14 mouse cellular contexts compared by ENCODE assay signal in the genomic region with DNA sequence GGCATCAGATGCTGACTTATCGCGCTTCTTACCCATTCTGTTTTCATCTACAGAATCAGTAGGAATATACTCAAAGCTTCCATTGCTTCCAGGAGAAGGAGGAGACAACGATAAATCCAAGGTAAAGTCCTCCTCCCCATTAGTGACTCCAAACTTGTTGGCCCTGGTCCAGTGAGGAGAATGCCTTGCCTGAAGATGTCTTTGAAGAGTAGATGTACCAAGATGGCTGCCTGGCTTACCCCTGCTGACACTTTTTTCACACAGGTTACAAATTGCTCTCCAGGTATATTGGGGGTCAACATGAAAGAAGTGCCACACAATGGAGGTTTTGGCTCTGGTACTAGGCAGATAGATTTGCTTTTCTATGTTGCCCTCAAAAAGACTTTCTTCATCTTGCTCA. TPM values are rescaled to one million over a fixed set of nuclear protein-coding genes. Genes with fewer than 3 reads are reported as not detected.
DNase-seq lines count a peak whose midpoint lies in the region; ATAC-seq and TF ChIP-seq lines count a peak whose summit lies in the region.
"Had no signal": no experiment of that assay in that cellular context is flagged by ENCODE, and none has a peak within 500 bp of the region (broad histone marks: within the 10 kb centered on the region; RNA-seq: fewer than 3 reads in every experiment).

No protein-coding gene starts in this region.

- H3K9ac ChIP-seq in heart, embryonic 11.5 days (ENCODE audit: low read depth, low read length) = no peak overlapping the region
- no peak overlapping the region for H3K9ac ChIP-seq in liver, embryonic 13.5 days
- H3K9ac ChIP-seq in embryonic facial prominence, embryonic 14.5 days (ENCODE audit: low read depth, low read length) = no peak overlapping the region; the same call in 1 of the 2 replicates
- H3K9ac ChIP-seq: limb, embryonic 15.5 days had no signal

- peaks cover 7% of the 10 kb centered on the region for H3K36me3 ChIP-seq in heart, embryonic 11.5 days (ENCODE audit: control insufficient read depth, insufficient read depth, low read length)
- H3K36me3 ChIP-seq in liver, embryonic 13.5 days = peaks cover 42% of the 10 kb centered on the region
- H3K36me3 ChIP-seq in embryonic facial prominence, embryonic 14.5 days (ENCODE audit: control insufficient read depth, insufficient read depth, low read length) = peaks cover 39% of the 10 kb centered on the region
- H3K36me3 ChIP-seq in myocyte (ENCODE audit: control insufficient read depth, insufficient read depth) = peaks cover 26% of the 10 kb centered on the region

- H3K9me3 ChIP-seq in heart, embryonic 11.5 days (replicated peaks; ENCODE audit: control insufficient read depth, low read length) = no peaks in the 10 kb centered on the region
- no peaks in the 10 kb centered on the region for H3K9me3 ChIP-seq in liver, embryonic 13.5 days (replicated peaks)
- no peaks in the 10 kb centered on the region for H3K9me3 ChIP-seq in embryonic facial prominence, embryonic 14.5 days (ENCODE audit: control insufficient read depth, low read length)
- H3K9me3 ChIP-seq: limb, embryonic 15.5 days had no signal

- intact Hi-C loops in left cerebral cortex, postnatal 14 days (cut with DNase I) = no loop called here

- peak overlapping the region; percentile 27; the same call in 1 of the 2 replicates for H3K4me2 ChIP-seq in heart, embryonic 11.5 days
- peak overlapping the region; percentile 86; the same call in 1 of the 2 replicates for H3K4me2 ChIP-seq in liver, embryonic 13.5 days
- peak overlapping the region; percentile 73 for H3K4me2 ChIP-seq in embryonic facial prominence, embryonic 14.5 days (ENCODE audit: low read depth, low read length)
- no peak overlapping the region for H3K4me2 ChIP-seq in myocyte (ENCODE audit: low read depth)

- no peak overlapping the region for H3ac ChIP-seq in myocyte (ENCODE audit: control insufficient read depth, insufficient read length)

- no peak overlapping the region for H3K4me3 ChIP-seq in heart, embryonic 11.5 days (ENCODE audit: low read depth, low read length)
- H3K4me3 ChIP-seq in liver, embryonic 13.5 days (replicated peaks) = no peak overlapping the region
- H3K4me3 ChIP-seq in embryonic facial prominence, embryonic 14.5 days (ENCODE audit: low read depth, low read length) = no peak overlapping the region
- H3K4me3 ChIP-seq in myocyte = peak overlapping the region; percentile 66

- H3K27me3 ChIP-seq in heart, embryonic 11.5 days (ENCODE audit: control insufficient read depth, insufficient read depth, low read length) = no peaks in the 10 kb centered on the region
- H3K27me3 ChIP-seq in liver, embryonic 13.5 days = no peaks in the 10 kb centered on the region
- no peaks in the 10 kb centered on the region for H3K27me3 ChIP-seq in embryonic facial prominence, embryonic 14.5 days (replicated peaks; ENCODE audit: control insufficient read depth, insufficient read depth, low read length)
- no peaks in the 10 kb centered on the region for H3K27me3 ChIP-seq in myocyte (ENCODE audit: control insufficient read depth, insufficient read depth, insufficient read length)
- H3K27me3 ChIP-seq: limb, embryonic 15.5 days had no signal

- H3K27ac ChIP-seq in heart, embryonic 11.5 days (ENCODE audit: low read depth, low read length) = no peak overlapping the region
- no peak overlapping the region for H3K27ac ChIP-seq in liver, embryonic 13.5 days
- H3K27ac ChIP-seq in embryonic facial prominence, embryonic 14.5 days (replicated peaks; ENCODE audit: low read depth, low read length) = no peak overlapping the region
- H3K27ac ChIP-seq: limb, embryonic 15.5 days; macrophage had no signal

- no peak for DNase-seq in heart, postnatal 4 days
- DNase-seq in liver, embryonic 13.5 days = no peak
- DNase-seq in liver = no peak
- DNase-seq in embryonic facial prominence, embryonic 14.5 days (ENCODE audit: low spot score) = peak; percentile 2
- DNase-seq in left cerebral cortex, postnatal 14 days (ENCODE audit: low spot score in 2 of 2) = no peak
- DNase-seq in adrenal gland, adult 8-10 months = no peak
- DNase-seq: gastrocnemius, postnatal 14 days had no signal

- H3K79me2 ChIP-seq in myocyte (ENCODE audit: control insufficient read depth, insufficient read depth) = peaks cover 69% of the 10 kb centered on the region

- 89% methylated on average over 3 of the region's 3 CpGs for WGBS in heart, embryonic 11.5 days (ENCODE audit: insufficient replicate concordance)
- 97% methylated on average over 3 of the region's 3 CpGs for WGBS in liver, embryonic 13.5 days (ENCODE audit: insufficient replicate concordance)
- 64% methylated on average over 3 of the region's 3 CpGs for WGBS in embryonic facial prominence, embryonic 14.5 days

- ATAC-seq in heart, embryonic 11.5 days (replicated peaks; ENCODE audit: insufficient number of reproducible peaks, low FRiP score, low TSS enrichment) = no peak
- no peak for ATAC-seq in liver, embryonic 13.5 days (ENCODE audit: low read depth)
- ATAC-seq in embryonic facial prominence, embryonic 14.5 days (ENCODE audit: low read depth) = no peak
- ATAC-seq: inflammation-experienced regulatory T-cells, adult 6 months had no signal

- TF ChIP-seq POLR2A in myocyte (IDR thresholded peaks at IDR 0.05; ENCODE audit: insufficient read length, low read depth) = no peak

- H3K4me1 ChIP-seq in heart, embryonic 11.5 days (ENCODE audit: control insufficient read depth, insufficient read depth, low read length) = peaks cover 34% of the 10 kb centered on the region
- H3K4me1 ChIP-seq in liver, embryonic 13.5 days (replicated peaks) = peaks cover 48% of the 10 kb centered on the region
- H3K4me1 ChIP-seq in embryonic facial prominence, embryonic 14.5 days (ENCODE audit: control insufficient read depth, insufficient read depth, low read length) = peaks cover 26% of the 10 kb centered on the region

TF ChIP-seq in myocyte, 11 proteins besides CTCF, POLR2A, EP300 and RAD21:
- TF ChIP-seq CEBPB (IDR thresholded peaks at IDR 0.05; ENCODE audit: insufficient read depth, poor library complexity, severe bottlenecking) (no peak), E2F4 (IDR thresholded peaks at IDR 0.05; ENCODE audit: insufficient read depth) (no peak), MYOG (IDR thresholded peaks at IDR 0.05; ENCODE audit: control insufficient read depth in 1 of 3, insufficient read depth in 1 of 3, insufficient read length in 2 of 3, low read depth in 2 of 3) (no peak), MYOD1 (IDR thresholded peaks at IDR 0.05; ENCODE audit: control insufficient read depth in 1 of 3, insufficient read length in 2 of 3, low read depth in 2 of 3) (no peak), TCF3 (IDR thresholded peaks at IDR 0.05; ENCODE audit: insufficient read length, low read depth) (no peak), SRF (IDR thresholded peaks at IDR 0.05; ENCODE audit: control insufficient read depth, insufficient read length, low read depth) (no peak), POLR2AphosphoS2 (IDR thresholded peaks at IDR 0.05; ENCODE audit: insufficient read length, low read depth) (no peak), REST (IDR thresholded peaks at IDR 0.05; ENCODE audit: insufficient read depth, insufficient read length) (no peak), USF1 (IDR thresholded peaks at IDR 0.05; ENCODE audit: low read depth) (no peak), MAX (IDR thresholded peaks at IDR 0.05; ENCODE audit: low read depth) (no peak), TCF12 (IDR thresholded peaks at IDR 0.05; ENCODE audit: insufficient read depth, poor library complexity, severe bottlenecking) (no peak)
TF ChIP-seq in myocyte: peak in this region for 0.

RNA-seq across cellular contexts. Expression of gene Zbed6, which starts 1.8 kb away (rescaled TPM):
- not detected in 2 replicates for polyA plus RNA-seq in heart, embryonic 11.5 days (2014; fragmentation: Nextera tagmentation; extraction: Ambion mirVana)
- 10 to 100 TPM; 13.4 to 14.3 TPM for total RNA-seq in heart, postnatal 4 days (2021)
- polyA plus RNA-seq in liver, embryonic 13.5 days (2015; fragmentation: Nextera tagmentation; extraction: Ambion mirVana) = not detected in 2 replicates
- polyA plus RNA-seq in embryonic facial prominence, embryonic 14.5 days (2014; fragmentation: Nextera tagmentation; extraction: Ambion mirVana) = not detected in 2 replicates
- polyA plus RNA-seq in myocyte (2012; fragmentation: generic; extraction: Trizol) = 3.2 TPM
- 1 to 10 TPM; 5.5 to 6.0 TPM for total RNA-seq in left cerebral cortex, postnatal 14 days (2021)
- 10 to 100 TPM in 3 of 4 experiments, 1 to 10 TPM in 1; 8.8 to 25.1 (median 17.5) TPM for total RNA-seq in adrenal gland, adult 8-10 months (2022)
- polyA plus RNA-seq: forebrain, embryonic 11.5 days; inflammation-experienced regulatory T-cells, adult 6 months; limb, embryonic 15.5 days had no signal

RNA-seq across cellular contexts. Expression of gene Gm38394, which starts 2.2 kb away (rescaled TPM):
- polyA plus RNA-seq in heart, embryonic 11.5 days (2014; fragmentation: Nextera tagmentation; extraction: Ambion mirVana) = 7.0 and 8.4 TPM in 2 replicates
- total RNA-seq in heart, postnatal 4 days (2021) = 10 to 100 TPM; 37.3 to 40.5 TPM
- polyA plus RNA-seq in liver, embryonic 13.5 days (2015; fragmentation: Nextera tagmentation; extraction: Ambion mirVana) = 0.97 and 1.2 TPM in 2 replicates
- 11.0 and 11.5 TPM in 2 replicates for polyA plus RNA-seq in embryonic facial prominence, embryonic 14.5 days (2014; fragmentation: Nextera tagmentation; extraction: Ambion mirVana)
- 2.6 TPM for polyA plus RNA-seq in myocyte (2012; fragmentation: generic; extraction: Trizol)
- total RNA-seq in left cerebral cortex, postnatal 14 days (2021) = 10 to 100 TPM; 24.9 to 26.0 TPM
- 10 to 100 TPM; 23.4 to 37.3 (median 27.2) TPM for total RNA-seq in adrenal gland, adult 8-10 months (2022)

RNA-seq across cellular contexts. Expression of gene Lax1, which starts 31.0 kb away (rescaled TPM):
- 0.09 and 0.73 TPM in 2 replicates for polyA plus RNA-seq in heart, embryonic 11.5 days (2014; fragmentation: Nextera tagmentation; extraction: Ambion mirVana)
- total RNA-seq in heart, postnatal 4 days (2021) = under 1 TPM; 0.41 TPM
- polyA plus RNA-seq in liver, embryonic 13.5 days (2015; fragmentation: Nextera tagmentation; extraction: Ambion mirVana) = 0.28 and 0.65 TPM in 2 replicates
- 0.11 and 0.80 TPM in 2 replicates for polyA plus RNA-seq in embryonic facial prominence, embryonic 14.5 days (2014; fragmentation: Nextera tagmentation; extraction: Ambion mirVana)
- polyA plus RNA-seq in myocyte (2012; fragmentation: generic; extraction: Trizol) = 0.05 TPM
- total RNA-seq in left cerebral cortex, postnatal 14 days (2021) = under 1 TPM; 0.23 to 0.53 TPM
- total RNA-seq in adrenal gland, adult 8-10 months (2022) = under 1 TPM in 3 of 4 experiments, not detected in 1; 0.45 to 0.65 (median 0.62) TPM
- total RNA-seq: layer of hippocampus, adult 8-10 months had no signal
- polyA plus RNA-seq: macrophage had no signal

RNA-seq across cellular contexts. Expression of gene Snrpe, which starts 48.8 kb away (rescaled TPM):
- 489 and 500 TPM in 2 replicates for polyA plus RNA-seq in heart, embryonic 11.5 days (2014; fragmentation: Nextera tagmentation; extraction: Ambion mirVana)
- total RNA-seq in heart, postnatal 4 days (2021) = 100 to 1,000 TPM; 144 to 149 TPM
- 501 and 514 TPM in 2 replicates for polyA plus RNA-seq in liver, embryonic 13.5 days (2015; fragmentation: Nextera tagmentation; extraction: Ambion mirVana)
- polyA plus RNA-seq in embryonic facial prominence, embryonic 14.5 days (2014; fragmentation: Nextera tagmentation; extraction: Ambion mirVana) = 598 and 599 TPM in 2 replicates
- 240 TPM for polyA plus RNA-seq in myocyte (2012; fragmentation: generic; extraction: Trizol)
- total RNA-seq in left cerebral cortex, postnatal 14 days (2021) = 10 to 100 TPM; 62.4 to 68.3 TPM
- 100 to 1,000 TPM in 2 of 4 experiments, 10 to 100 TPM in 2; 98.3 to 118 (median 103) TPM for total RNA-seq in adrenal gland, adult 8-10 months (2022)
